Mouse (Mus musculus) right cerebral cortex, postnatal 14 days (tissue): ENCODE measurements at regions not wholly inside any gene's neighbourhood (a gene's known extent, or its start where the extent isn't known, plus 50 kb on each side); places are given as distances from the start of the nearest gene placed in this dataset.

Experiments used
- DNase-seq: peaks from one replicate; pipeline ENCODE4 v3.0.0; 2022

DNA sequence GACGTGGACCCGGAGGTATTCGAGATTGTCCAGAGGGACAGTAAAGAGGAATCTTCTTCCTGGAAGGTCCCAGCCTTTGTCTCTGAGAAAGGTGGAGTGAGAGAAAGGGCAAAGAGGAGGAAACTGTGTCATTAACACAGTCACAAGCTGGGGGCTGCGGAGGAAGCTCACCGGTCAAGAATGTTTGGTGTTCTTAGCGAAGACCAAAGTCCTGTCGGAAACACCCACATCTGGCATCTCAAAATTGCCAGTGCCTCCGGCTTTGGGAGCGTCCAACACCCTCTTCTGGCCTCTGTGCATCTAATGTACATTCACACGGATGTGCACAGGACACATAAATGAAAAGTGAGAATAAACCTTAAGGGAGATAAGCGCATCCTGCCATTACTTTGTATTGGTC, 1134.1 kb upstream of the A1bg start:
- no peak for DNase-seq

- no peak for DNase-seq
Measured at GRCm38 (mm10) chr15:62056401-62056800, 1133.6 kb upstream of the A1bg start.

GRCm38 (mm10) chr15:62055011-62055410, 1132.2 kb upstream of the A1bg start:
- DNase-seq: no peak

DNA sequence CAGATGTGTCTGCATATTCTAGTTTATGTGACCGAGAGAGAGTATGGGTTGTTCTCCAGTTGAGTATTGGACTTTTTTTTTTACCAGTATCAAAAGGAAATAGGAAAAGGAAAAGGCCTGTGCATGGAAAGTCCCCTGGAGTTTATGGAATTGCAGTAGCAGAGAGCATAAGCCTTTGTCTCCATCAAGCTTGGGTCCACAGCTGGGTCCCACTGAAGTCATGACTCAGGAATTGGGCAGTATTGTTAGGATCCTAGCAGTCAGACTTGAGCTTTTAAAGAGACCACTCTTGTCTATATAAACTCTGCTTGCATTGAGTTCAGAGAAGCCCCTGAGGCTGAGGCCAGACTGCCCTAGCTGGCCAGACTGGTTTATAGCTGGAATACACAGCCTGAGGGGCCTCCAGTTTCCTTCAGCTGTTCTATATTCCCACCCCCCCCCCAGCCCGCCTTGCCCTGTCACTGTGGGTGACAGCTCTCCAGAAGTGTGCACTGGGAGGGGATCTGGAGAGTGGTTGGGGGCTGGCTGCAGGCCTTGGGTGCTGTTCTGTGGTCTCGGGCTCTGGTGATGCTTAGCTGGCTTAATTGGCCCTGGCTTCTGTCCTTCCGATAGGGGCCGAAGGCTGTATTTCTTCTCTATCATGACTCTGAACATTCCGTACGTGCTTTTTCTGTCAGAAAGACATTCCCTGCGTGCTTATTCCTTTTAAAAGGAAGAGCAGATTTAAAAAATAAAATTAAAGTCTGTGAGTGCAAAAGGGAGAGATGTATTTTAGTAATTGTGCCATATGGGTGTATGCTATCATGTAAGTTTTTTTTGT, 1130.8 kb upstream of the A1bg start:
- DNase-seq: no peak

DNA sequence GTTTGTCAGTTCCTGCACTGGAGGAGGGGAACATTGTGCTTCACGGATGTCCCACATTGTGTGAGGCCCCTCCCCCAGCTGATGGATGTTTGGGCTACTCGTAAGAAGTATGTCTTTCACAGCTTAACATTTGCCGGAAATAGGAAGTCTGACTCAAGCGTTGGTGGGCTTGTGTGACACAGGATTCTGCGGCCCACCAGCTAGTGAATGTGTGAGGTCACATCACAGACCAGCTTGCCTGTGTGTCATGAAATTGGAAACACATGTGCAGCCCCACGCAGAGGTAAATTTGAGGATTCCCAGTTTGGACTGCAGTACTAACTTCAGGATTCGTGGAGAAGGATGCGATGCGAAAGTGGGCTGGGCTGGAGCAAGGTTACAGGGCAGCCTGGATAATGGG, 1126.6 kb upstream of the A1bg start:
- DNase-seq: no peak

DNA sequence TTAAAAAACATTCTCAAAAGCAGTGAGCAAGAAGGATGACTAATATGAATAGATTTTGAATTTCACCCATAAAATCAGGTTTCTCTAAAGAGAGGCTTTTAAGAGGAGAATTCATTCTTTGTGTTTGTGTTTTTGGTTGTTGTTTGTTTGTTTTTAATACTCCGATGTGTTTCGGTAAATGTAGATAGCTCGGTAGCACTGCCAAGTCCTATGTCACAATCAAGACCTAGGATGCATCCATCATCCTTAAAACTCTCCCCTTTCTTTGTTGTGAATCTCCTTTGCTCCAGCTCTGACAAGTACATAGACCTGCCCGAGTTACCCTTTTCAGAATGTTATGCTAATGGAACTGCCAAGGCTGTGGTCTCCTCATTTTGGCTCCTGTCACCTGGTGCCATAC, 1126.2 kb upstream of the A1bg start:
- no peak for DNase-seq

DNA sequence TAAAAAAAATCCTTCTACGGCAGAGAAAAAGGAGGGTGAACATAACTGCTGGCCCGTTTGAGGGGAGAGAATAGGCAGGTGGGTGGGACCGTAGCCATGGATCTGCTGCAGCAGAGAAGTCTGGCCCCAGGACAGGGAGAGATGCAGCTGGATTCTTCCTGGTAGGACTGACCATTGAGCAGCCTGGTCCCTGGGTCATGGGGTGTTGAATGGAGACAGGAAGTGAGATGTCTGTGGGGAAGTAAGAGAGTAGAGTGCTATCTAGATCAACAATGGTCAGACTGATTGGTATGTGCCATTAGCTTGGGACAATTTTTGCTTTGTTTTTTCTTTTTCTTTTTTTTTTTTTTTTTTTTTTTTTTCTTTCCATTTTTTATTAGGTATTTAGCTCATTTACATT, 1123.5 kb upstream of the A1bg start:
- no peak for DNase-seq

- no peak for DNase-seq
Measured at GRCm38 (mm10) chr15:62044654-62045335, 1122.0 kb upstream of the A1bg start.

- DNase-seq: no peak
Measured at GRCm38 (mm10) chr15:62043617-62044392, 1121.0 kb upstream of the A1bg start.

- DNase-seq: no peak
Measured at GRCm38 (mm10) chr15:62042924-62043504, 1120.2 kb upstream of the A1bg start.
